Mouse (Mus musculus): Measurements from ENCODE around the gene Pitpna.

Gene Pitpna

GRCm38 (mm10) chr11:75563851-75564548, 23.9 kb upstream of the Pitpna start:
- DNase-seq (ENCODE audit: low read depth, low spot score): no peak

DNA sequence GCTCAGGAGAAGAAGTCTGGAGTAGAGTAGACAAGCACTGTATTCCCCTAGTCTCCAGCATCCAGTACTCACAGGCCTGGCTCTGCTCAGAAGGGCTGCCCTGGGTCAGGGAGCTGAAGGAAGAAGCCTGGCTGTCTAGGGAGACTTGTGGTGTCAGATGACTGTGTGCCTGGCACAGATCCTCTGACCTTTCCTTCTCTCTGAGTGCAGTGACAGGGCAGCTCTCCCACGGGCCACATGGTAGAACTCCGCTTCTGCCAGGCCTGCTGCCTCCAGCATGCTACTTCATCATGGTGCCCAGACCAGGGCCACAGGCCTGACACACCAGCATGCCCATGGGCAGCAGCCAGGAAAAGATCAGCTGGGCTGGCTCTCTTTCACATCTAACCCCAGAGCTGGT, 22.0 kb upstream of the Pitpna start:
- no peak for DNase-seq (ENCODE audit: low read depth, low spot score)

- DNase-seq (ENCODE audit: low read depth, low spot score): no peak
Measured at GRCm38 (mm10) chr11:75566276-75567196, 21.4 kb upstream of the Pitpna start.

GRCm38 (mm10) chr11:75567346-75568114, 20.4 kb upstream of the Pitpna start:
- DNase-seq (ENCODE audit: low read depth, low spot score): no peak

DNA sequence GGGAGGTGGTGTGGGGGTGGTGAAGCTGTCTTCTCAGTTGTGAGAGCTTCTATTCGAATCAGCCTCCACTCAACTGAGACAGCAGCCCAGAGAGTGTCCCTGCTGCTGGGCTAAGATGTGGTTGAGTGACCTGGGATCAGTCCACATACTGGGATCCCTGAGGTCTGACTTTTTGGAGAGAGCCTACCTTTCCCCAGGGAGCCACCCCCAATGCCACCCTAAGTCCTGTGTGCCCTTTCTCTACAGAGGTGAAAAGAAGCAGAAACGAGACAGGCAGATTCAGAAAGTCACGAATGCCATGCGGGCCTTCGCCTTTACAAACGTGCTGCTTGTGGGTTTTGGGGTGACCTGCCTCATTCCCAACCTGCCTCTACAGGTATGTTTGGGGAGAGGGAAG, 19.8 kb upstream of the Pitpna start:
- no peak for DNase-seq (ENCODE audit: low read depth, low spot score)

DNA sequence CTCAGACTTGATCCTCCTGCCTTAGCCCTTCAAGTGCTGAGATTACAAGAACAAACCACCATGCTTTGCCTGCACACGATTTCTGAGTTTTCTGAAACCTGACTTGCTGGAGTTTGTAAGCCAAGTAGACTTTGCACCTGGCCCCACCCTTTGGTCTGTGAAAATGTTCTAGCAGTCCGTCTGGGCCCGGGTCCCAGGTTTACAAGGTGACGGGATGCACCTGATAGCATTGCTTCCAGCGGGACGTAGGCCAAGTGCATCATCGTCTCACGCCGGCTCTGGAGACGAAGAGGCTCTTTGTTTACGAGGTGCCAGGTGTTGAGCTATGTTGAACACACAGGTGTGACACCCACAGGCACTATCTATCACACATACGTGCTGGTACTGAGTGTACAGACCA, 18.9 kb upstream of the Pitpna start:
- no peak for DNase-seq (ENCODE audit: low read depth, low spot score)

DNA sequence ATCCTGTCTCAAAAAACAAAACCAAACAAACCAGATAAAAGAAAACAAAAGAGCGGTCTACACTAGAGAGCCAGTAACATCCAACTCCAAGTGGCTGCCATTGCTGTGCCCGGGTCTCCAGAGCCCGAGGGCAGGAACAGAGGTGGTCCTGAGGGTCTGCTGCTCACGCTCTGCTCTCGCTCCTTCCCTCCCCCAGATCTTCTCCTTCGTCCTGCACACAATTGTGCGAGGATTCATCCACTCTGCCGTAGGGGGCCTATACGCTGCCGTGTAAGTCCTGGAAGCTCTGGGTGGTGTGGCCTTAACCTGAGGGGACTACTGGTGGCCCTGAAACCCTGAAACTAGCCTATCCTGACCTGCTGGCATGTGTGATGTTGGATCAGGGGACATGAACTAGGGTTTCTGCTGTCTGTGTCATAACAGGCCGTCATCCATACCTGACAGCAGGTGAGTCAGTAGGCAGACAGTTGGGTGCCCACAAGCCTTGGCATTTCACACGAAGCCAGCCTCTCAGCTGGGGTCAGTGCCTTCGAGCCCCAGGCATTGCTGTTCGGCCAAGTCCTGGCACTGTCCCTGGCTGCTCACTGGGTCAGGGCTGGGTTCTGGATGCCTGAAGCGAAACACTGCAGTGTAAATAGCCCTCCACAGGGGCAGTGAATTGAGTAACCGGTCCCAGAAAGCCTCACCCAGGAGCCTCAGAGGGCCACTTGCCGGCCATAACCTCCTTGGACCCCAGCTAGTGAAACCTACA, 17.3 kb upstream of the Pitpna start:
- DNase-seq (ENCODE audit: low read depth, low spot score): no peak

DNA sequence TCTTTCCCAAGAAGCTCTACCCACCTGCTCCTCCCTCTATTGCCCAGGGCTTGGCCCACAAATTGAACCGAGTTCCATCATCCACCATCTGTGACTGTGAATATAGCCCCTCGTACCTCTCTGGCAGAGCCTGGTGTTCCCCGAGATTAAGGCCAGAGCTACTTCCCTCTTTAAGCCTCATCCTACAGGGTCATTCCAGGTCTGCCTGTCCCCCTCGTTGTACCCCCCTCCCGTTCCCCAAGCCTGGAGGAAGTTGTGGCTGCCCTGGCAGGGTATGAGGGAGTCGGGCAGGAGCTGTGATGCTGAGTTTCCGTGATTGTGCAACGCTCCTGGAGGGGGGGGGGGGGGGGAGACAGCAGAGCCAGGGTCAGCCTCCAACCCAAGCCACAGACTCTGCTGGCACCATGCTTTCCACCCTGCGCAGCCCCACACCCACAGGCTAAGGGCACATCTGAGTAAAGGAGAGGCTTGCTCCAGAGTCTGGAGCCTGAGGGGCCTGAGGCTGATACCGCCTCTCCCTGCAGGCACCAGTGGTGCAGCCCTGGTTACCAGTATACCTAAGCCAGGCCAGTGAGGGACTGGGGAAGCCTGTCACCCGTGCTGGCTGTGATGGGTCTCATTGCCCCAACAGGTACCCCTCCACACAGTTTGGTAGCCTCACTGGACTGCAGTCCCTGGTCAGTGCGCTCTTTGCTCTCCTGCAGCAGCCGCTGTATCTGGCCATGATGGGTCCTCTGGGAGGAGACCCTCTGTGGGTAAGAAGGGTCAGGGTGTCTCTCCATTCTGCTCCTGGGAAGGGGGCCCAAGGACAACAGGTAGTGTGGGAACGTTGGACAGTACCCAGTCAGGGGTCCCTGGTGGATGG, 16.5 kb upstream of the Pitpna start:
- no peak for DNase-seq (ENCODE audit: low read depth, low spot score)

DNA sequence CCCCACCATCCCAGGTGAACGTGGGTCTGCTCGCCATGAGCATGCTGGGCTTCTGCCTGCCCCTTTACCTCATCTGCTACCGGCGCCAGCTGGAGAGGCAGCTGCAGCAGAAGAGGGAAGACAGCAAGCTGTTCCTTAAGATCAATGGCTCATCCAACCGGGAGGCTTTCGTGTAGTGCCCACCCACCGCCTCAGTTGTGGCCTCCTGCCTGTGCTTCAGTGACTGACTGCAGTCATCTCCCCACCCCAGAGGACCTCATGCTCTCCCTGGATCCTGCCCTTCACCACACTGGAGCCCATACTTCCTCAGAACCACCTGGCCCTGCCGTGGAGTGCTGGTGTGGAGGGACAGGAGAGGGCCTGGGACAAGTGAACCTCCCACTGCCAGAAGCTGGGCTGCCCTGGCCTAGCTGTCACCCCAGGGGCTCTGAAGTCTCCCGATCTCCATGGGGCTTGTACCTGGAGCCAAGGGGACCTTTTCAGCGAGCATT, 15.6 kb upstream of the Pitpna start:
- DNase-seq (ENCODE audit: low read depth, low spot score): no peak

GRCm38 (mm10) chr11:75572854-75573650, 14.8 kb upstream of the Pitpna start:
- DNase-seq (ENCODE audit: low read depth, low spot score): peak; percentile 90

- DNase-seq (ENCODE audit: low read depth, low spot score): no peak
Measured at GRCm38 (mm10) chr11:75574378-75575123, 13.3 kb upstream of the Pitpna start.

- DNase-seq (ENCODE audit: low read depth, low spot score): no peak
Measured at GRCm38 (mm10) chr11:75575560-75576123, 12.3 kb upstream of the Pitpna start.

GRCm38 (mm10) chr11:75578609-75579008, 9.3 kb upstream of the Pitpna start:
- DNase-seq (ENCODE audit: low read depth, low spot score): no peak

DNA sequence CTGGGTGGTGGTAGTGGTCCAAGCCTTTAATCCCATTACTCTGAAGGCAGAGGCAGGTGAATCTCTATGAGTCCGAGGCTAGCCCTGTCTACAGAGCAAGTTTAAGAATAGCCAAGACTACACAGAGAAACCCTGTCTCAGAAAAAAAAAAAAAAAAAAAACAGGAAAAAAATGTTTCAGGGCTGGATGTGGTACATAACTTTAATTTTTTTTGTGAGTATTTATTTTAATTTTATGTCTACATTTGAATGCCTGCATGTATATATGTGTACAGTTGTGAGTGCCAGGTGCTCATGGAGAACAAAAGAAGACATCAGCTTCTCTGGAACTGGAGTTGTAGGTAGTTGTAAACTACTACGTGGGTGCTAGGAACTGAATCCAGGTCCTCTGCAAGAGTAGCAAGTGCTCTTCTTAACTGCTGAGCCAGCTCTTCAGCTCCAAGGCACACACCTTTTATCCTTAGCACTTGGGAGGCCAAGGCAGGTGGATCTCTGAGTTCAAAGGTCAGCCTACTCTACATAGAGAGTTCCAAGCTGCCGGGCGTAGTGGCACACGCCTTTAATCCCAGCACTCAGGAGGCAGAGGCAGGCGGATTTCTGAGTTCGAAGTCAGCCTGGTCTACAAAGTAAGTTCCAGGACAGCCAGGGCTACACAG, 6.3 kb upstream of the Pitpna start:
- DNase-seq (ENCODE audit: low read depth, low spot score): peak; percentile 64

DNA sequence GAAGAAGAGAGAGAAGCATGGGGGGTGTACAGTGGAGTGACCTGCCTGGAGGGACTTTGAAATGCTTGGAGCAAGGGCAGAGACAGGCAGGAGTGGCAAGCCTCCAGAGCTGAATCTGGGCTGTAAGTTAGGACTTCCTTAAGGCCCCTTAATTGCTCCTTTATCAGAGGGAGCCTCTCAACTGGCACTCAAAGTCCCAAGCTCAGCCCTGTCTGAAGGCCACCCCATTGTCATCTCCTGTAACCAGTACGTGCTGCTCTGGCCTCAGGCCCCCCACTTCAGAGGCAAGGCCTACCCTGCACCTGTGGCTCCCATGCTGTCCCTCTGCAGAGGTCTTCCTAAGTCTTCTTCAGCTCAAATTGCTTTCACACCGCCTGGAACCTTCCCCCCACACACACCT, 4.4 kb upstream of the Pitpna start:
- DNase-seq (ENCODE audit: low read depth, low spot score): no peak

- no peak for DNase-seq (ENCODE audit: low read depth, low spot score)
Measured at GRCm38 (mm10) chr11:75585061-75585460, 2.8 kb upstream of the Pitpna start.

- DNase-seq (ENCODE audit: low read depth, low spot score): no peak
Measured at GRCm38 (mm10) chr11:75585978-75586377, 1.9 kb upstream of the Pitpna start.

DNA sequence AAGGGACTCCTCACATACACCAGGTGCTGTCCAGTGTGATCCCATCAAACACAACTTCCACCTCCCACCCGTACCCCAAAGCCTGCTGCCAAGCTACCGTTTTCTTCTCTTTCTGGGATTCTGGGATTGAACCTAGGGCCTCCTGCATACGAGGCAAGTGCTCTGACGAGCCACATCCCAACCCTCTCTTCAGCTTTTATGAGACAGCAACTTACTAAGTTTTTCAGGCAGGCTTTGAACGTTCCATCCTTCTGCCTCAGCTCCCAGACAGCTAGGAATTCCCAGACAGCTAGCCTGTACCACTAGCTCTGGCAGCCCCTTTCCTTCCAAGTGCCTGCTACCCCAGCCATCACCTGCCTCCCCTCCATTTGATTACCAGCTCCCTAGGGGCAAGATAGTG, 934 bp upstream of the Pitpna start:
- no peak for DNase-seq (ENCODE audit: low read depth, low spot score)

All from ES-CJ7 (cell line).